Mouse (Mus musculus) thymus, postnatal 10 days (tissue): ENCODE measurements around the gene Npb.

Experiments
- DNase-seq, 2 experiments: peaks; one replicate each; pipeline ENCODE4 v3.0.0; 2021; ENCODE audit warnings: low spot score in 2 of 2

The Npb gene

DNA sequence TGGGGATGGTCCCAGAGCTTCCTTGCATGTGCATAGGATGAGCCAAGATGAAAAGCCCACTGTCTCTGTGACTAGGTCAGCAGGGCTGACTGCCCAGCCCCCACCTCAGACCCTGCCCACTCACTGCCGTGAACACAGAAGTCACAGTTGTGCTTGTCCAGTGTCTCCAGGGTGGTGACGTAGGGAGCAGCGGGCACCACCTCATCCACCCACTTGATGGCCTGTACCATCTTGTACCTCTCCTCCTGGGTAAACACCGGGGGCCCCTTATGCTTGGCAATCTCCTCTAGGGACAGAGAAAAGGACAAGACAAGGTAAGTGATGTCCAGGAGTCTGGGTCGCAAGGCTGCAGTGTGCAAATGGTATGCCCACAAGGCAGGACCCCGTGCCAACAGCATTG lies 6.9 kb downstream of the Npb start:
- DNase-seq, result no peak

- DNase-seq, result no peak
Measured at GRCm38 (mm10) chr11:120615606-120616203, 7.4 kb downstream of the Npb start.

- DNase-seq, result no peak
Measured at GRCm38 (mm10) chr11:120616617-120617294, 8.5 kb downstream of the Npb start.

- DNase-seq, result peak; percentile 89 to 92
Measured at GRCm38 (mm10) chr11:120617519-120618112, 9.3 kb downstream of the Npb start, which contains the start of gene Pcyt2. Pcyt2 (minus strand) TSS chr11:120617936.

DNA sequence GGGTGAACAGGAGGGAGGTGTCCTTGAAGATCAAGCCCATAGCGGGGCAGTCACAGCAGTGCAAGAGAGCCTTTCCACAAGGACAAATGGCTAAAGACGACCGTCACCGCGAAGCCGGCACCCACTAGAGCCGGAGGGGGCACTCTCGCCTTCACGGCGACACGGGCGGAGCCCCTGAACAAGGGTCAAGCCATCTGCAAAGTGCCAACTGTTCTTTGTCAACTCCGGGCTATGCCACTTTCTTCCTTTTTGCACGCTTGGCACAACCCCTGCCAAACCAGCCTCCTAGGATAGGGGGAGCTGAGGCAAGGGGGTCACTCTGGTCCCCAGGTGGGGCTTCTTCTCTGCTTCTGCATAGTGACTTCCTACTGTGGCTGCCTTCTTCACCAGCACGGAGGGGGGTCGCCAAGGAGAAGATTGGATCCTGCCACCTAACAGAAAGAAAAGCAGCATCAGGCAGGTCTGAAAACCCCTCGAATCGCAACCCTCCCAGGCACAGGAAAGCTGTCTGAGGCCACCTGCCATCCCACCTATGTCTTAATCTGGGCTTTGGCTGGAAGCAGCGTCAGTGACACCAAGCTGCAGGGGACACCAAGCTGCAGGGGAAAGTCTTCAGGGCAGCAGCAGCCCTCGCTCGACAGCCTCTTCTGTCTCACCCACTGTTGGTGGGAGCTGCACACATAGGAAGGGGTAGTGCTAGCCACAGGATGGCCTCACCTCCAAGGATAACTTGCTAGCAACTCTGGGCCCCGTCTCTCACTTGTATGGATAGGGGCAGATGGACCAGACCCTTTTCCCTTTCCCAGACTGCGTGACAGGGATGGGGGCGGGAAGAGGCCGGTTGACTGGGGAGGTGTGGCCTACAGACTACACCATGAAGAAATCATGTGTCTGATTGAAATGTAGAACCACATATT lies 10.6 kb downstream of the Npb start:
- no peak for DNase-seq

DNA sequence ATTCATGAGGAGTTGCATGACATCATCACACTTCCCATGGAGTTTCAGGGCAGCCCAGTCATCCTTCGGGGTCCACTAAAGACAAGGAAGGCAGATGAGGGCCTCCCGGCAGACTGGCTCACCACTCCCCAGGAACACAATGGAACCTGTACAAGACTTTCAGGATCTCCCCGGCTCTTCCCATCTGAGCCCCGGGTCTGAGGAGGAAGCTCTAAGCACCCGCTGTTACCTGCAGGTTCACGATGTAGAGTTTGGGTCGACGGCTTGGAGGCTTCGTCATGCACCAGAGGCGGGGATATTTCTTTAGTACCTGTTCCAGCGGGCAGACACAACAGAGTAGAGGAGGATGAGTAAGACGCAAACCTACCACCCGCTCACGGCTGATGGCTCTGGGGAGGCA lies 11.9 kb downstream of the Npb start:
- DNase-seq, result no peak

DNA sequence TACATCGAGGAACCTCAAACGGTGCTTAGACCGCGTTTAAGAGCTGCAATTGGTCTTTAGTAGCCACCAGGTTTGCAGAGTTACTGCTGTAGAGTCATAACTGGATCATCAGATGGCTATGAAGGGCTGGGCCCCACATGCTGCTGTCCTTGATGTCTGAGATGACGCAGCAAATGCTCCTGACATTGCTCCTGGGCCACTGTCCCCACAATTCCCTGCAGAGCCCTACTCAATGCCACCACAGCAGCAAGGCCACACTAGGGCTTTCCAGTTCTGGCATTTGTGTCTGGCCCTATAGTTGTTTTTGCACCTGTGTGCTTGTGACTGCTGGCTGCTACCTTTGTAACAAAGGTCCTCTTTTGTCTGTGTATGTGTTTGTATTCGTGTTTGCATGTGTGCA lies 14.5 kb downstream of the Npb start:
- DNase-seq, result no peak

GRCm38 (mm10) chr11:120623961-120624679 lies 15.8 kb downstream of the Npb start:
- DNase-seq, result peak; percentile 74 to 82

- DNase-seq, result peak; percentile 79 to 88
Measured at GRCm38 (mm10) chr11:120624680-120625111, 16.4 kb downstream of the Npb start.

GRCm38 (mm10) chr11:120625152-120625775 lies 17.0 kb downstream of the Npb start, which contains the start of gene Sirt7:
Sirt7 (minus strand) TSS chr11:120625240.
- no peak for DNase-seq

GRCm38 (mm10) chr11:120626785-120627467 lies 18.6 kb downstream of the Npb start:
- no peak for DNase-seq

DNA sequence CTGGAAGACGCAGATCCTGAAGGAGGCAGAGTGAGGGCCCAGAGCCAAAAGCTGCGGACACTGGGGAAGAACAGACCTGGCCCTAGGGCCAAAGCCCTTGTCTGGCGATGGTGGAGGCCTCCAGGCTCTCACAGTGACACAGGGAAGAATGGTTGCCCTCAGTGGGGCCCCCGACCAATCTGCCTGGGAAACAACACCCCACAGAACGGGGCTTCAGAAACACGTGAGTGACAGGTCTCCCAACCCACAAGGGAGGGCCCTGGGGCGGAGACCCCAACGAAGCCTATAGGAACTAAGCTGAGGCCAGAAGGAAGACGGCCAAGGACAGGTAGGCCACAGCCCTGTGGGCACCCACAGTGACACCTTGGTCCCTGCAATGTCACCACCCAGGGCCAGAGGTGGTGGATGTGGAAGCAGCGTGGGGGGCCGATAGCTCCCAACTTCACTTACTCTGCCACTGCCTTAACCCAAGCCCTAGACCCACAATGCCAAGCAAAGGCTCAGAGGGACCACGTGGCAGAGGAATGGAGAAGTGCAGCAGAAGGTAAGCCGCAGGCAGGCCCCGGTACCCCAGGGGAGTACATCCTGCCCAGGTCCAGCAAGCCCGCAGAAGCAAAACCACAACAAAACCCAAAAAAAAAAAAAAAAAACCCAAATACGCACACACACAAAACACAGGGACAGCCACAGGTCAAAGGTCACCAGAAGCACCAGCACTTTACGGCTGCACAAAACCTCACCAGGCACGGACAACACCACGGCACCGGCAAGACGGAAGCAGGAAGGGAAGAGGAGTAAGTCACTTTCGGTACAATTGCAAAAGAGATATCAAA lies 19.4 kb downstream of the Npb start:
- peak; percentile 62 to 66 for DNase-seq

GRCm38 (mm10) chr11:120628601-120629340 lies 20.5 kb downstream of the Npb start:
- DNase-seq, result no peak

- peak; percentile 69 to 73 for DNase-seq
Measured at GRCm38 (mm10) chr11:120629341-120629730, 21.1 kb downstream of the Npb start.

DNA sequence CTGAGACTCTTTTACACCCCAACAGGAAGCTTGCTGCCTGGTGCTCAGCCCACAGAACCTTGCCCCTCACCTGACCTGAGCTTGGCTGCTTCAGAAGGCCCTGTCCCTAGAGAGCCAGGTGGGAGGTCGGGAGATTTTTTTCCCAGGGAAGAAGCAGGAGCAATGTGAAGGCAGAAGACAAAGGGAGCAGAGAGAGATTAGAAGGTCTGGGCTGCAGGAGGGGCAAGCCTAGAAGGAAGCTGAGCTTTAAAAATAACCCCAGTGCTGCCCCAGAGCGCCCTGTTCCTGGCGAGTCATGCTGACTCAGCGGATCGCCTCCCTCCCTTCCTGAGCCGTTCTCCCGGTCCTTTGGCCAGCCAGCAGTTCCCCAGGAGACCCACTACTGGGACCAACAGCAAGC lies 21.6 kb downstream of the Npb start:
- DNase-seq, result no peak

DNA sequence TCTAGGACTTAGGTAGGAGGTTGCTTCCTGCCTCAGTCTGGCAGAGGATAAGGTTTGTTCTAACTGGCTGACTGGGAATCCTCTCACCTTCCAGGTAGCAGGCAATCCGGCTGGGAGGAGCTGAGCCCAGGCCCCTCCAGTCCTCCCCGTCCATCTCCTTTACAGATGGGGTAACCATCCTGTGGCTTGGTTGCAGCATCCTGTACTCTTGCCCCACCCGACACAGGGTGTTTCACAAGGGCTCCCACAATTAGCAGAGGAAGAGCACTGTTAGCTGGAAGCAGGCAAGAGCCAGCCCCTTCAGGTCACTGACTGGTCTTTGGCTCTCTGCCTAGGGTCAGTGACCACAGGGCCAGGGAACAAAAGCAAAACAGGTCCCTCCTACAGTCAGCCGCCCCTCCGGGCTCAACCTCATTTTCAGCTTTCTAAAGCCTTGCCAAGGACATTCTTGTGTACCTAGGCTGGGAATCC lies 22.2 kb downstream of the Npb start:
- DNase-seq, result no peak

DNA sequence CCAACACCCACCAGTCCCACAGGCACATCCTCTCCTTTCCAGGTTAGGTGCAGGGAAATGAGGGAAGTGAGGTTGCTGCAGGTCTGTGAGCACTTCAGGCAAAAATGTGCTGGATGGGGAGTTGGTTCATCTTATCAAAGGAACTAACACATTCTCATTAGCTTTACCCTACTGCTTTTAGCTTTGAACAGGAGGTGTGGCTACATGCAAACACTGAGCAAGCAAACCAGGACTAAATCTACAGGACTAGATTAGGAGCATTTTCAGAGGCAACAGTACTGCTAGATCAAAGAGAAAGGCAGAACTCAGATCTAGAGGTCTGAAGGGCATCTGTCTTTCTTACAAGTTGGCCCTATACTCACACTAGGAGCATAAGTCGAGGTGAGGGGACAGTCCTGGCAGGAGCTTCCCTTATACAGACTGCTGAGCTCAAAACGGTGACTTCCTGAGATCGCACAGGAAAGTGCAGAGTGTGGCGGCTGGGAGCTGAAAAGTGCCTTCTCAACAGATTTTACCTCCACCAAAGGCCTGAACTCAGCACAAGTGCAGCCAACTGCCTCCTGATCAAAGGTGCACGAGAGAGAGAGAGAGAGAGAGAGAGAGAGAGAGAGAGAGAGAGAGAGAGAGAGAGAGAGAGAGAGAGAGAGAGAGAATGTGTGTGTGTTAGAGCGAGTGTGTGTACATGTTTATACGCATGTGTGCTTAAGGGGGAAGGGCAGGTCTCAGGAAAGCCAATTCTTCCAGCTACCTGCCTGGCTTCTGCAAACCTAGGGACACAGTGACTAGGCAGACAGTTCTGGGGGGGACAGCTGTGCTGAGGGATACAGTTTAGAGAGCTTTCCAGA lies 22.8 kb downstream of the Npb start:
- no peak for DNase-seq
